Mouse (Mus musculus) lung, embryonic 16.5 days (tissue): Measurements from ENCODE around the gene Naxd. TPM values are rescaled to one million over a fixed set of nuclear protein-coding genes. Genes with fewer than 3 reads are reported as not detected.

ENCODE experiments used
- ATAC-seq: fragments of 200-750 bp; cut with Nextera tagmentation; 2 replicates; pipeline ENCODE4 v1.8.0; 2017; ENCODE audit warnings: low read depth, mild to moderate bottlenecking, moderate library complexity
- H3K27ac ChIP-seq: fragments of 300-500 bp; sonication (generic); 2 replicates; pipeline ENCODE4 v1.5.1; 2014; ENCODE audit warnings: mild to moderate bottlenecking, control low read depth, low read length
- H3K27me3 ChIP-seq: fragments of 300-500 bp; sonication (generic); 2 replicates; pipeline ENCODE4 v1.6.1; 2014; ENCODE audit warnings: low read depth, low read length, mixed read lengths; ENCODE audit not compliant: control insufficient read depth, insufficient read depth
- H3K36me3 ChIP-seq: fragments of 300-500 bp; sonication (generic); 2 replicates; pipeline ENCODE4 v1.6.1; 2014; ENCODE audit warnings: low read length; ENCODE audit not compliant: control insufficient read depth, insufficient read depth
- H3K4me1 ChIP-seq: fragments of 300-500 bp; sonication (generic); replicated peaks from 2 replicates; pipeline ENCODE4 v1.6.1; 2014; ENCODE audit warnings: low read length, mixed read lengths; ENCODE audit not compliant: control insufficient read depth, insufficient read depth
- H3K4me2 ChIP-seq: fragments of 300-500 bp; sonication (generic); 2 replicates; pipeline ENCODE4 v1.6.1; 2014; ENCODE audit warnings: low read depth, low read length, control low read depth
- H3K4me3 ChIP-seq: fragments of 300-500 bp; sonication (generic); 2 replicates; pipeline ENCODE4 v1.5.1; 2014; ENCODE audit warnings: mild to moderate bottlenecking, low read length, control low read depth
- H3K9ac ChIP-seq: fragments of 300-500 bp; sonication (generic); 2 replicates; pipeline ENCODE4 v1.6.1; 2014; ENCODE audit warnings: low read length, control low read depth
- H3K9me3 ChIP-seq: fragments of 300-500 bp; sonication (generic); 2 replicates; pipeline ENCODE4 v1.6.1; 2016; ENCODE audit warnings: low read length; ENCODE audit not compliant: control insufficient read depth
- WGBS: fragments of 180-500 bp; shearing (Covaris S2); extraction: QIAGEN DNeasy Blood & Tissue Kit; methylation state at CpG from one replicate; pipeline ENCODE4 v1.1.7; 2014; 5-methylcytosine and 5-hydroxymethylcytosine counted together
- polyA plus RNA-seq: library from polyadenylated mRNA; unstranded; fragments of >200 nt; fragmentation: Nextera tagmentation; extraction: Ambion mirVana; gene quantifications from 2 replicates; pipeline ENCODE4 v1.2.1, GENCODE M21; 2015

Naxd gene
- polyA plus RNA-seq, 1 experiment from 2014 or later: 164 TPM

DNA sequence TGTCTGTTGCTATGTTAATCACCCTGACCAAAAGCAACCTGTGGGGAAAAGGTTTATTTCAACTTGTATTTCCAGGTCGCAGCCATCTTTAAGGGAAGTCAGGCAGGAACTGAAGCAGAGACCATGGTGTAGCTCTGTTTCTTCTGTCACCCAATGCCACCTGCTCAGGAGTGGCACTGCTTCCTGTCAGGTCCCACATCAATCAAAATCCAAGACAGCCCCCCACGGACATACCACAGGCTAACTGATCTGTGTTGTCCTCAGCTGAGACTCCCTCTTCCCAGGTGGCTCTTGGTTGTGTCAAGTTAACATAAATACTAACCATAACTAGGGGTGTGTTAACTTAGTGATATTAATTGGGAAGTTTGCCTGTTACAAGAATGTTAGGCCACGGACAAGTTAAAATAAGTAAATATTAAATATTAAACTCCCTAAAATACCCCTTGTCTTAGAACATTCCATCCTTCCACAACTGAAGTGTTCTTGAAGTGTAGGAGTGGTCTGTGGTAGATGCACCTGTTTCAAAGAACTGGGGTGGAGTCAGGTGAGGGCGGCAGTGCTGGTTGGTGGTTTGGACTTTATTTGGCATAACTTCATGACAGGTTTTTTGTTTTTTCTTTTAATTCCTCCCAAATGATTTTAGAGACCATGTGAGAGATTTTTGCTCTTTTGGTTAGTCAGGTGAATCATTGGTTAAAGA, 1.6 kb downstream of the Naxd start:
- peak overlapping the region; percentile 79 for H3K4me2 ChIP-seq
- H3K27ac ChIP-seq: peak overlapping the region; percentile 86
- H3K4me3 ChIP-seq: peak overlapping the region; percentile 97
- H3K4me1 ChIP-seq: peaks cover 15% of the 10 kb centered on the region
- H3K27me3 ChIP-seq: no peaks in the 10 kb centered on the region
- H3K9me3 ChIP-seq: no peaks in the 10 kb centered on the region
- WGBS: 62% methylated on average over 4 of the region's 4 CpGs
- H3K9ac ChIP-seq: no peak overlapping the region
- peaks cover 11% of the 10 kb centered on the region for H3K36me3 ChIP-seq
- ATAC-seq: peak; percentile 34; the same call in 1 of the 2 replicates

- peaks cover 6% of the 10 kb centered on the region for H3K4me1 ChIP-seq
- H3K27ac ChIP-seq: no peak overlapping the region
- H3K9me3 ChIP-seq: no peaks in the 10 kb centered on the region
- no peak overlapping the region for H3K4me2 ChIP-seq
- H3K27me3 ChIP-seq: no peaks in the 10 kb centered on the region
- peaks cover 36% of the 10 kb centered on the region for H3K36me3 ChIP-seq
- no peak for ATAC-seq
- H3K9ac ChIP-seq: no peak overlapping the region
- 84% methylated on average over 13 of the region's 13 CpGs for WGBS
- no peak overlapping the region for H3K4me3 ChIP-seq
These were observed 6.3 kb downstream of the Naxd start for GRCm38 (mm10) chr8:11503476-11504232.

- peaks cover 57% of the 10 kb centered on the region for H3K36me3 ChIP-seq
- no peak overlapping the region for H3K27ac ChIP-seq
- no peak overlapping the region for H3K4me2 ChIP-seq
- H3K27me3 ChIP-seq: no peaks in the 10 kb centered on the region
- no peak overlapping the region for H3K9ac ChIP-seq
- no peaks in the 10 kb centered on the region for H3K9me3 ChIP-seq
- ATAC-seq: no peak
- H3K4me3 ChIP-seq: no peak overlapping the region
- 76% methylated on average over 14 of the region's 14 CpGs for WGBS
- H3K4me1 ChIP-seq: no peaks in the 10 kb centered on the region
These were observed 8.8 kb downstream of the Naxd start for GRCm38 (mm10) chr8:11506074-11506473.

- H3K4me2 ChIP-seq: no peak overlapping the region
- H3K36me3 ChIP-seq: peaks cover 63% of the 10 kb centered on the region
- no peak overlapping the region for H3K9ac ChIP-seq
- no peak for ATAC-seq
- H3K27ac ChIP-seq: no peak overlapping the region
- H3K4me3 ChIP-seq: no peak overlapping the region
- 73% methylated on average over 6 of the region's 6 CpGs for WGBS
- no peaks in the 10 kb centered on the region for H3K9me3 ChIP-seq
- H3K4me1 ChIP-seq: no peaks in the 10 kb centered on the region
- no peaks in the 10 kb centered on the region for H3K27me3 ChIP-seq
These were observed 9.5 kb downstream of the Naxd start for GRCm38 (mm10) chr8:11506802-11507201.

GRCm38 (mm10) chr8:11508880-11509279, 11.6 kb downstream of the Naxd start:
- Histone ChIP-seq H3K27me3 (no peaks in the 10 kb centered on the region), H3K4me3 (no peak overlapping the region), H3K27ac (no peak overlapping the region), H3K4me1 (no peaks in the 10 kb centered on the region), H3K36me3 (peaks cover 63% of the 10 kb centered on the region), H3K4me2 (no peak overlapping the region), H3K9me3 (no peaks in the 10 kb centered on the region), H3K9ac (no peak overlapping the region)
- ATAC-seq: no peak
- 71% methylated on average over 10 of the region's 10 CpGs for WGBS

DNA sequence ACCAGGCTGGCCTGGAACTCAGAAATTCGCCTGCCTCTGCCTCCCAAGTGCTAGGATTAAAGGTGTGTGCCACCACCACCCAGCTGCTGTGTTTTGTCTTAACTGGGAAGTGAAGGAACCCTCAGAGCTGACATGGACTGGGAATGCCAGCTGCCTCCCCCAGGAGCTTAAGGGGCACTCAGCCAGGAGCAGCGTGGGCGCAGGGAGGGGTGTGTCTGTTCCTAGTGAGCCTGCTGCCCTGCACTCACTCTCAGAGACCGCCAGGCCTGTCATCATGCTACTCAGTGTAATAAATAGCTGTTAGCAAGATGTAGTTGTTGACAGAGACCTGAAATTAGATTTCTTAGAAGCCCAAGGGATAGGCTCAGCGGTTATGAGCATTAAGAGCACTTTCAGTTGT, 13.7 kb downstream of the Naxd start:
- H3K27me3 ChIP-seq: no peaks in the 10 kb centered on the region
- no peaks in the 10 kb centered on the region for H3K4me1 ChIP-seq
- 79% methylated on average over 5 of the region's 5 CpGs for WGBS
- no peak overlapping the region for H3K9ac ChIP-seq
- H3K36me3 ChIP-seq: peaks cover 50% of the 10 kb centered on the region
- H3K9me3 ChIP-seq: no peaks in the 10 kb centered on the region
- H3K4me2 ChIP-seq: no peak overlapping the region
- no peak overlapping the region for H3K27ac ChIP-seq
- no peak overlapping the region for H3K4me3 ChIP-seq
- no peak for ATAC-seq

DNA sequence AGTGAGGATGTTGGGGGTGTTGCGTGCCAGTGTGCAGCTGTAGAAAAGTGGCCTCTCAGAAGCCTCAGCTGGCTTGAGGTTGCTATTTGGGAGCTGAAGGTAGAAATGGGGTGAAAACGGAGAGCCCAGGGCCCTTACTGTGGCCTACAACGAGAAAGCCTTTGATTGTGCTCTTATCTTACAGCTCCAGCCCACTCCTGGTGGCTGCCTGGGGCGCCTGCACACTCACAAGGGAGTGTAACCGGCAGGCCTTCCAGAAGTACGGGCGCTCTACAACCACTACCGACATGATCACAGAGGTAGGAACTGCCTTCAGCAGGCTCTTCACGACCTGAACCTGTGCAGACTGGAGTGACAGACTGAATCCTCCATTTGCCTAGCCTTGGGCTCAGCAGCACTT, 15.4 kb downstream of the Naxd start:
- Histone ChIP-seq H3K27me3 (no peaks in the 10 kb centered on the region), H3K9ac (no peak overlapping the region), H3K9me3 (no peaks in the 10 kb centered on the region), H3K4me2 (no peak overlapping the region), H3K36me3 (peaks cover 44% of the 10 kb centered on the region), H3K27ac (no peak overlapping the region), H3K4me1 (no peaks in the 10 kb centered on the region), H3K4me3 (no peak overlapping the region)
- WGBS: 81% methylated on average over 9 of the region's 9 CpGs
- no peak for ATAC-seq

DNA sequence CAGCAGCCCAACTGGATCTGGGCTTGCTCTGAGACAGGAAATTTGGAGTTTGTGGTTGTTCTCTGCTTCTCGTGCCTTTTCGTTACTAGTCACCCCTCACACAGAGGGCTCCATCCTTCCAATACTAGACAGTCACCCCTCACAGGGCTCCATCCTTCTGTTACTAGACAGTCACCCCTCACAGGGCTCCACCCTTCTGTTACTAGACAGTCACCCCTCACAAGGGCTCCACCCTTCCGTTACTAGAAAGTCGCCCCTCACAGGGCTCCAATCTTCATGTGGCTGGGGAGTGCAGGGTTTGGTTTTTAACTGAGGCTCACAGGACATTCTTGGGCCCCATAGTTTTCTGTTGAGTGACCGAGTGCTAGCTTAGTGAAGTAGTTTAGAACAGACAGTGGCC, 15.9 kb downstream of the Naxd start:
- no peak overlapping the region for H3K4me3 ChIP-seq
- H3K4me1 ChIP-seq: no peaks in the 10 kb centered on the region
- peaks cover 42% of the 10 kb centered on the region for H3K36me3 ChIP-seq
- 80% methylated on average over 5 of the region's 5 CpGs for WGBS
- no peak overlapping the region for H3K4me2 ChIP-seq
- no peaks in the 10 kb centered on the region for H3K9me3 ChIP-seq
- no peak for ATAC-seq
- H3K27ac ChIP-seq: no peak overlapping the region
- no peaks in the 10 kb centered on the region for H3K27me3 ChIP-seq
- no peak overlapping the region for H3K9ac ChIP-seq

- Histone ChIP-seq H3K27me3 (no peaks in the 10 kb centered on the region), H3K27ac (no peak overlapping the region), H3K4me1 (no peaks in the 10 kb centered on the region), H3K4me2 (no peak overlapping the region), H3K9me3 (no peaks in the 10 kb centered on the region), H3K4me3 (no peak overlapping the region), H3K9ac (no peak overlapping the region), H3K36me3 (peaks cover 19% of the 10 kb centered on the region)
- ATAC-seq: no peak
- WGBS: 94% methylated on average over 9 of the region's 9 CpGs
These were observed 19.0 kb downstream of the Naxd start for GRCm38 (mm10) chr8:11516292-11516691.
